Mouse (Mus musculus) liver, adult 2 months (tissue): ENCODE results near the gene Nxph3. TPM values are rescaled to one million over a fixed set of nuclear protein-coding genes. Genes with fewer than 3 reads are reported as not detected.

ENCODE experiments used
- DNase-seq: peaks from one replicate; pipeline ENCODE4 v3.0.0-alpha.2; 2011; ENCODE audit warnings: low read depth, low spot score; ENCODE audit errors: extremely low read depth
- H3K27ac ChIP-seq: fragments of 200-500 bp; replicated peaks from 2 replicates; pipeline ENCODE4 v1.5.1; 2012; ENCODE audit warnings: low read depth, mild to moderate bottlenecking, control low read depth, inconsistent platforms, low read length; ENCODE audit not compliant: insufficient read depth
- H3K27me3 ChIP-seq: fragments of 200-500 bp; 2 replicates; pipeline ENCODE4 v1.6.1; 2012; ENCODE audit warnings: mild to moderate bottlenecking, moderate library complexity, low read length, inconsistent platforms; ENCODE audit not compliant: control insufficient read depth, insufficient read depth
- H3K36me3 ChIP-seq: fragments of 200-500 bp; 2 replicates; pipeline ENCODE4 v1.6.1; 2012; ENCODE audit warnings: low read length, inconsistent platforms; ENCODE audit not compliant: control insufficient read depth, insufficient read depth
- H3K4me1 ChIP-seq: fragments of 200-500 bp; 2 replicates; pipeline ENCODE4 v1.6.1; 2011; ENCODE audit warnings: low read length; ENCODE audit not compliant: control insufficient read depth, insufficient read depth
- H3K4me3 ChIP-seq: fragments of 200-500 bp; 2 replicates; pipeline ENCODE4 v1.5.1; 2011; ENCODE audit warnings: low read depth, mild to moderate bottlenecking, control low read depth, low read length, moderate library complexity; ENCODE audit not compliant: insufficient read depth
- H3K79me2 ChIP-seq: fragments of 200-500 bp; 2 replicates; pipeline ENCODE4 v1.6.1; 2012; ENCODE audit warnings: inconsistent platforms, mild to moderate bottlenecking, low read length, moderate library complexity; ENCODE audit not compliant: control insufficient read depth, insufficient read depth
- H3K9ac ChIP-seq: fragments of 200-500 bp; 2 replicates; pipeline ENCODE4 v1.6.1; 2012; ENCODE audit warnings: low read depth, mild to moderate bottlenecking, control low read depth, inconsistent platforms, low read length
- CTCF ChIP-seq: fragments of 200-500 bp; IDR thresholded peaks from 2 replicates; pipeline ENCODE4 v1.5.1; 2011; ENCODE audit warnings: low read depth, low read length, control low read depth
- POLR2A ChIP-seq: fragments of 200-500 bp; IDR thresholded peaks from 2 replicates; pipeline ENCODE4 v1.6.1; 2011; ENCODE audit warnings: low read length, control low read depth; ENCODE audit not compliant: insufficient read depth; ENCODE audit errors: extremely low read depth
- WGBS: fragments of 180-500 bp; shearing (Covaris S2); methylation state at CpG from one replicate; pipeline ENCODE4 v1.1.7; 2018; 5-methylcytosine and 5-hydroxymethylcytosine counted together
- polyA plus RNA-seq: library from polyadenylated mRNA; depleted of rRNA; stranded (reverse); fragments of >200 nt; gene quantifications from 2 replicates; pipeline ENCODE4 v1.2.3, GENCODE M21; 2012
- total RNA-seq: library from RNA; depleted of rRNA; stranded (reverse); fragments of >200 nt; gene quantifications from 2 replicates; pipeline ENCODE4 v1.2.3, GENCODE M21; 2014

The Nxph3 gene
- total and polyA plus RNA-seq, 2 experiments, result 0.05 TPM; not detected in 1

DNA sequence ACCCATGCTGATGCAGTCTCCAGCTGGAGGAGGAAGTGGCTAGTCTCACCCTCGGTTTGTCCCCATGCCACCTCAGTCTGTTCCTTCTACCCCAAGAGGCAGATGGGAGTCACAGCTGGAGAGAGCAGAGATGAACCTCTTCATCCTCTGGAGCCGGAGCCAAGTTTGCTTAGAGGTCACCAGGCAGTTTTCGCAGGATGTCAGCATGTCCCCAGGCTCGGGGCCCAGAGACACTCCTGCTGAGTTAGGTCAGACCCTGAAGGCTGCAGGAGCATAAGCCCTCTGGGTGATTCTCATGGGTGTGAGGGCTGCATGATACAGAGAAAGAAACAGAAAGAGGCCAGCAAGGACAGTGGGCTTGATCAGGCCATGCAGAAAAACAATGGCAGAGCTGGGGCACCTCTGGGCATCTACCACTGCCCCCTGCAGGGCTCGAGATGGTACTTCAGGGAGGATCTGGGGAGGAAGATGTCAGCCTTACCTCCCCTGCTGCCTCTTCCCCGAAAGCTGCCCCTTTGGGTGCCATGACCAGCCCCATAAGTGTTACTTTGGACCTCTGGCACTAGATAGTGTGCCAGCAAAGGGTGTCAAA is 5.1 kb downstream of the Nxph3 start:
- DNase-seq, result no peak
- peaks cover 13% of the 10 kb centered on the region for H3K27me3 ChIP-seq
- H3K4me3 ChIP-seq, result no peak overlapping the region
- no peak overlapping the region for H3K9ac ChIP-seq
- 69% methylated on average over 6 of the region's 6 CpGs for WGBS
- TF ChIP-seq POLR2A, result no peak
- TF ChIP-seq CTCF, result peak; percentile 80
- no peaks in the 10 kb centered on the region for H3K79me2 ChIP-seq
- H3K36me3 ChIP-seq, result no peaks in the 10 kb centered on the region
- H3K4me1 ChIP-seq, result no peaks in the 10 kb centered on the region; the same call in 1 of the 2 replicates
- H3K27ac ChIP-seq, result no peak overlapping the region

DNA sequence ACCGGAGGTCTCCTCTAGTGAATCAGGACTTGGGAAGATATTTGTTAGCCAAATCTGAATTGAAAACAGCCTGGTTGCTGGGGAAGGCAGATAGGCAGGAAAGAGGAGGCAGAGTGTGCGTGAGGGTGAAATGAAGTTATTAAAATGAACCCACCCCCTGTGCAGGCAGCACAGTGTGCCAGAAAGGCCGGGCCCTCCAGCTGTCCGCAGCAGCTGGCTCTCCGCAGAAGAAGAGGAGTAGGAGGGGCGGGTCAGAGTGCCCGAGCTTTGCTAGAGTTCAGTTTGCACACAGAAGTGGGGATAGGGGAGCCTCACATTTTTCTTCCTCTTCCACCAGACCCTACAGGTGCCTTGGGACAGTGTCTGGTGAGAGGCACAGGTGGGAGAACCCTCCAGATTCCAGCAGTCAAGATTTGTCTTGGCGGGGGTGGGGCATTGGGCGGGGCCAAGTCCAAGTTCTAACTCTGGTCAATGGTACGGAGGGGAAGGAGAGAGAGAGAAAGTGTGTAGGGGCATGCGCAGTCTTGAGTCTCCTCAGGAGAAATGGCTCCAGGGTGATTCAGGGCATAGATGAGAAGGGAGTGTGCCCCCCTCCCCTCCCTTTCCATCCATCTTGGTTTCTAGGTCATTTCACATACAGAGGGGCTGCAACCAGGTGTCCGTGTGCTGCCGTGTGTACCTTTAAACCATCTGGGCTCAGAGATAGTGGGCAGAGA is 6.0 kb downstream of the Nxph3 start:
- 59% methylated on average over 13 of the region's 13 CpGs for WGBS
- no peak for DNase-seq

DNA sequence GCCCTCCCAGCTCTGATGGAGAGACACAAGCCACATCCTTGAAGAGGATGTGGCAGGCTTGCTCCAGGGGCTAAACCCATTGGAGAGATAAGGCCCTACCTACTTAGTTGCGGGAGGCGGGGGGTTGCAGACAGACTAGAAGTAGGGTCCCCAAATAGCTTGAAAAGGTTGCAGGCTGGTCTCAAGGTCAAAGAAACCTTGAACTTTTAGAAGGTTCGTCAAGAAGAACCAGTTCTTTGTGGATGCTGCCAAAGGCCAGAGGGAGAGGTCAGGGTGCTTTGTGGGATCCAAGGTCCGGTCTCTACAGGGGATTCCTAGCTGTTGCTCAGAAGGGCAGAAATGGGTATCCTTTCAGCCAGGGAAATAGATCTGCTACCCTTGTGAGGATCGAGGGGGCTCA is 6.6 kb downstream of the Nxph3 start:
- Histone ChIP-seq H3K27me3 (no peaks in the 10 kb centered on the region; the same call in 1 of the 2 replicates), H3K27ac (no peak overlapping the region), H3K9ac (no peak overlapping the region), H3K4me3 (no peak overlapping the region), H3K4me1 (no peaks in the 10 kb centered on the region), H3K79me2 (no peaks in the 10 kb centered on the region), H3K36me3 (no peaks in the 10 kb centered on the region)
- 65% methylated on average over 5 of the region's 5 CpGs for WGBS
- TF ChIP-seq CTCF (no peak), POLR2A (no peak)
- no peak for DNase-seq

More for the DNA sequence above, 6.0 kb downstream of the Nxph3 start:
- H3K27ac ChIP-seq, result no peak overlapping the region
- no peaks in the 10 kb centered on the region for H3K36me3 ChIP-seq
- peaks cover 4% of the 10 kb centered on the region; the same call in 1 of the 2 replicates for H3K27me3 ChIP-seq
- no peak overlapping the region for H3K4me3 ChIP-seq
- H3K4me1 ChIP-seq, result no peaks in the 10 kb centered on the region
- TF ChIP-seq CTCF, result no peak
- no peak for TF ChIP-seq POLR2A
- no peak overlapping the region for H3K9ac ChIP-seq
- no peaks in the 10 kb centered on the region for H3K79me2 ChIP-seq

DNA sequence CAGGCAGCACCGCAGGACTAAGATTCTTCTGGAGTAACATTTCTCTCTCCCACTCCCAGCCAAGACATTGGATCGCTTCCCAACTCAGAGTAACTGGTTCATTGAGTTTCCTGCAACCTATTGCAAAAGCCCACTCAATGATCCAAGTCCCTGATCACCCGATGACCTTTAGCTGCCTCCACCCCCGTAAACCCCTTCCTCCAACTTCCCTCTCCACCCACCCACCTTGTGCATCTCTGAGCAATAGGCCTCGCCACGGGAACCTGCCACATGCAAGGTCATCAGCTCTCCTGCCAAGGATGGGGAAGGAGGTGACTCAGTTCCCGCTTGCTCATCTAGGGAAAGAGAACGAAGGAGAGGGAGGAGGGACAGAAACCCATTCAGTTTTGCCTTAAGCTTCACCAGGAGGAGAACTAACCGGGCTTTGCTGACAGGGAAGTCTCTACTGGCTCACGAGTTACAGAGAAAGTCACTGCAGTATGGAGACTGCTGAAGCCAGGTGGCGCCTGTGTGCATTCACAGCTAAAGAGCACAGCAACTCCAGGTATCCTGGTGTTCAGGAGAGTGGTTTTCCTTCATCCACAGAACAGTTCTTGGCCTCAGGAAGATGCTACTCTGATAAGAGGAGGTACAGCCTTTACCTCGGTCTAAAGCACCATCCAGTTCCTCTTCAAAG is 7.2 kb downstream of the Nxph3 start:
- Histone ChIP-seq H3K27ac (no peak overlapping the region), H3K9ac (no peak overlapping the region), H3K79me2 (no peaks in the 10 kb centered on the region), H3K4me3 (no peak overlapping the region), H3K27me3 (no peaks in the 10 kb centered on the region), H3K4me1 (no peaks in the 10 kb centered on the region), H3K36me3 (no peaks in the 10 kb centered on the region)
- TF ChIP-seq CTCF (peak; percentile 41; the same call in 1 of the 2 replicates), POLR2A (no peak)
- WGBS, result 45% methylated on average over 12 of the region's 12 CpGs
- DNase-seq, result no peak

DNA sequence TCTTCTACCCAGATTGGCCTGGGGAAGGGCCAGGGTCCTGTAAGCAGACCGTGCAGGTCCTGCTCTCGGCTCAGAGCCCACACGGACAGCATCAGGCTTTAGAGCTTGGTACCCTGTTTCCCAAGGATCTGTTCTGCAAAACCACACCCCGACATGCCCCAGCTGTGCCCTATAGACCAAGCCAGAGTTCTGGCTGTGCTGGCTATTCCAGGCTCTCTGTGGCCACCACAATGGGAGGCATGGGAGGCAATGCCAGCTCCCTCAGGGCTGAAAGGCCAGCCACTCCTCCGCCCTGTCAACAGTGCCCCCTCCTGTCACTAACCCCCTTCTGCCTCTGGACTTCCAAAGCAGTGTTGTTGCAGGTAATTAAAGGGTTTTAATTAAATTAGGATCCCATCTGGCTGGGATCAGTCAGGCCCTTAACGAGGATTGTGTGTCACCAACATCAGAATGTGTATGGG is 10.1 kb downstream of the Nxph3 start:
- Histone ChIP-seq H3K4me3 (no peak overlapping the region), H3K36me3 (no peaks in the 10 kb centered on the region), H3K4me1 (no peaks in the 10 kb centered on the region), H3K27me3 (no peaks in the 10 kb centered on the region), H3K79me2 (no peaks in the 10 kb centered on the region), H3K27ac (no peak overlapping the region), H3K9ac (no peak overlapping the region)
- WGBS, result 89% methylated on average over 6 of the region's 6 CpGs
- TF ChIP-seq POLR2A (no peak), CTCF (no peak)
- DNase-seq, result no peak
